Mouse (Mus musculus) erythroblast, embryonic 14.5 days (primary cell): ENCODE measurements around the gene BC048562. TPM values are rescaled to one million over a fixed set of nuclear protein-coding genes. Genes with fewer than 3 reads are reported as not detected.

ENCODE experiments used
- H3K27me3 ChIP-seq: 2 replicates; pipeline ENCODE4 v1.6.1; 2012; ENCODE audit warnings: inconsistent platforms; ENCODE audit not compliant: control insufficient read depth
- H3K36me3 ChIP-seq: 2 replicates; pipeline ENCODE4 v1.6.1; 2012; ENCODE audit warnings: mild to moderate bottlenecking, inconsistent platforms; ENCODE audit not compliant: control insufficient read depth
- H3K4me1 ChIP-seq: 2 replicates; pipeline ENCODE4 v1.6.1; 2012; ENCODE audit warnings: inconsistent platforms; ENCODE audit not compliant: control insufficient read depth
- H3K4me3 ChIP-seq: replicated peaks from 2 replicates; pipeline ENCODE3; 2012; ENCODE audit warnings: moderate library complexity, mild to moderate bottlenecking, inconsistent platforms
- H3K9me3 ChIP-seq: 2 replicates; pipeline ENCODE4 v1.6.1; 2012; ENCODE audit warnings: low read length, inconsistent platforms, mixed read lengths; ENCODE audit not compliant: control insufficient read depth
- GATA1 ChIP-seq: IDR thresholded peaks from 2 replicates; pipeline ENCODE4 v1.6.1; 2012; ENCODE audit warnings: low read length, inconsistent platforms, mixed read lengths
- TAL1 ChIP-seq: IDR thresholded peaks from 3 replicates; pipeline ENCODE4 v1.6.1; 2012; ENCODE audit warnings: low read length, inconsistent platforms, mixed read lengths
- polyA plus RNA-seq: library from polyadenylated mRNA; stranded (reverse); fragments of >175 nt; gene quantifications from 2 replicates; pipeline ENCODE4 v1.2.3, GENCODE M21; 2012

The BC048562 gene
- polyA plus RNA-seq, 1 experiment = not detected

DNA sequence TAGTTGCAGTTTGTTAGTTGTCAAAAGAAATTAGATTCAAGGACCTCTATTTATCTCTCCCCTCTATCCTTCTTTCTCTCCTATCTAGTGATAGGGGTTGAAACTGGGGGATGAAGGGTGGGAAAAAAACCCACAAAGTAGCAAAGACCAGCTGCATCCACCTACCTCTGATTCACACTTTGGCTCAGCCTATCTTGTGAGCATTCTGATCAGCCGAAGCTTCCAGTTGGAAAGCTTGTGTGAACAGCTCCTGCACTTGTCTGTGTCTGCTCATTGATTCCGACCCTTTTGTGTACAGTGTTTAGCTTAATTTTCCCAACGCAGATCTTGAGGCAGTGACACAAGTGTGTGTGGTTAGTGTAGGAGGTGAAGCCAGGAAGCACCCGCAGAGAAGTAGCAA is 17.2 kb downstream of the BC048562 start:
- Histone ChIP-seq H3K27me3 (no peaks in the 10 kb centered on the region), H3K9me3 (peaks cover 2% of the 10 kb centered on the region; the same call in 1 of the 2 replicates), H3K4me1 (peaks cover 75% of the 10 kb centered on the region), H3K4me3 (no peak overlapping the region), H3K36me3 (peaks cover 20% of the 10 kb centered on the region)
- TF ChIP-seq GATA1 (no peak), TAL1 (no peak)

- TF ChIP-seq GATA1 (no peak), TAL1 (no peak)
- Histone ChIP-seq H3K9me3 (peaks cover 2% of the 10 kb centered on the region; the same call in 1 of the 2 replicates), H3K4me1 (peaks cover 65% of the 10 kb centered on the region), H3K36me3 (peaks cover 10% of the 10 kb centered on the region), H3K27me3 (no peaks in the 10 kb centered on the region), H3K4me3 (no peak overlapping the region)
Measured at GRCm38 (mm10) chr9:108454429-108454828, 18.1 kb downstream of the BC048562 start.

- H3K4me1 ChIP-seq = peaks cover 63% of the 10 kb centered on the region
- peaks cover 1% of the 10 kb centered on the region for H3K36me3 ChIP-seq
- H3K27me3 ChIP-seq = no peaks in the 10 kb centered on the region
- H3K9me3 ChIP-seq = peaks cover 8% of the 10 kb centered on the region
- no peak for TF ChIP-seq TAL1
- TF ChIP-seq GATA1 = no peak
- no peak overlapping the region for H3K4me3 ChIP-seq
Measured at GRCm38 (mm10) chr9:108455747-108456571, 19.7 kb downstream of the BC048562 start.

DNA sequence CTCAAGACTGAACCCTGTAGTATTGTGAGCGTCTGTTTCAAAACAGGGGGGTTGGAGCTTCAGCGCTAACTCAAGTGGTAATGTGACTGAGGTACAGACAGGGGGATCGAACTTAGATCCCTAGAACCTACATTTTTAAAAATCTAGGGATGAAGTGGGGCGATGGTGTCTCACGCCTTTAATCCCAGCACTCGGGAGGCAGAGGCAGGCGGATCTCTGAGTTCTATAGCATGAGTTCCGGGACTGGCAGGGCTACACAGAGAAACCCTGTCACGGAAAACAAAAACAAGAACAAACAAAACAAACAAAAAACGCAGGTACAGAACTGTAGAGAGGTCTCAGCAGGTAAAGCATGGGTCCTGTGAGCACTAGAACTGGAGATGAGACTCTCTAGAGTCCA is 20.7 kb downstream of the BC048562 start:
- Histone ChIP-seq H3K4me3 (no peak overlapping the region), H3K36me3 (peaks cover 3% of the 10 kb centered on the region; the same call in 1 of the 2 replicates), H3K4me1 (peaks cover 63% of the 10 kb centered on the region), H3K27me3 (no peaks in the 10 kb centered on the region), H3K9me3 (peaks cover 8% of the 10 kb centered on the region)
- TF ChIP-seq TAL1 = no peak

DNA sequence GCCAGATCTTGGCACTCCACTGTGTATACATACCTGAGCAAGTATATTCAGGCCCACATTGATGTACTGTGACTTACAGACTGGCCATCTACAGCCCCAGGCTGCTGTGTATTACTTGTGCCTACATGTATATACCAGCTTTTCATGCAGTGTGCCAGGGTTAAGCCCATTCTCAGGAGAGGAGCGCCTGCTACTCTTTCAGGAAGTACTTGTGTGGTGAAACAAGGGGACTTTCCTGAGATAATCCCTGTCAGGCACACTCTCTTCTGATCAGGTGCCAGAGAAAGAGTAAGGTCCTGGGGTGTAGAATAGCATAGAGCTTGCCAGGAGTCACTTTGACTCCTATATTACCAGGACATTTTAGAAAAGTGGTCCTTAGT is 23.6 kb downstream of the BC048562 start:
- Histone ChIP-seq H3K36me3 (peaks cover 31% of the 10 kb centered on the region), H3K27me3 (no peaks in the 10 kb centered on the region), H3K4me3 (peak overlapping the region; percentile 82), H3K9me3 (peaks cover 6% of the 10 kb centered on the region), H3K4me1 (peaks cover 44% of the 10 kb centered on the region)
- no peak for TF ChIP-seq GATA1
- TF ChIP-seq TAL1 = no peak

DNA sequence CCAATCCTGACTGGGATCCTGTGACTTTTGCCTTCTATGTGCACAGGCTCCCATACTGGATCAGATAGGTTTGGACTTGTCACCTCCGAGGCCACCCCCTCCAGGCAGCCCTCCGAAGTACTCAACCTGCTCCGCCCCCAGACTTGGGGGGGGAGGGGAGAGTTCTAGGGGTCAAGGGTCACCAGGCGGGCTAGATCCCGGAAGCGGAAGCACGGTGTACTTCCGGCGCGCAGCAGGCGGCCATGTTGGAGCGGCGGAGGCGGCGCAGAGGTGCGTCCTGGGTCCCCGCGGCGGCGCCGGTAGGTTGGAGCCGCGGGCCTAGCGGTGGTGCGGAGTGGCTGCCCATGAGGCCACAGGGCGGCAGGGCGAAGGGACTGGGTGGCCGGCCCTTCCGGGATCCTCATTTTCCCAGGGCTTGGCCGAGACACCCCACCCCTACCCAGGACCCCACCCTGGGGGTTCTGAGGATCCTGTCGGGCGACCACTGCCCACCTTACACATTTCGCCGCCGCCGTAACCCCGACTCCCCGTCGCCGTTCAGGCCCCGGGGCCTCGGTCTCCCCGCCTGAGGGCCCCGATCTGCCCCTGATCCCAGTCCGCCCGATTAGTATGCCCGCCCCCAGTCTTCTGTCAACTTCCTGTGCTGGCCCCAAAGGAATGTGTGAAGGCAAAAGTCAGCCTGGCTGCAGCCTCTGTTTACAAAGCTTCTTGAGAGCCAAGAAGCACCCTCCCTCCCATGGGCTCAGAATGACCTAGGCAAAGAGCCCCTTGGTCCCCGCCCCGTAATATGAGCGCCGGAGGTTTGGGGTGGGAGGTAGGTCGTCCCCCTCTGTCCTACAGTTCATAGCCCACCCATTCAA is 24.3 kb downstream of the BC048562 start, which contains the start of gene Ccdc71:
TSS of gene Ccdc71 (plus strand) at position 209 of the 860 bp plus-strand sequence.
- TF ChIP-seq GATA1 (no peak), TAL1 (no peak)
- H3K4me1 ChIP-seq = peaks cover 41% of the 10 kb centered on the region
- no peaks in the 10 kb centered on the region for H3K27me3 ChIP-seq
- H3K36me3 ChIP-seq = peaks cover 37% of the 10 kb centered on the region
- H3K9me3 ChIP-seq = peaks cover 6% of the 10 kb centered on the region; the same call in 1 of the 2 replicates
- H3K4me3 ChIP-seq = peak within 1 kb of the TSS; percentile 82

DNA sequence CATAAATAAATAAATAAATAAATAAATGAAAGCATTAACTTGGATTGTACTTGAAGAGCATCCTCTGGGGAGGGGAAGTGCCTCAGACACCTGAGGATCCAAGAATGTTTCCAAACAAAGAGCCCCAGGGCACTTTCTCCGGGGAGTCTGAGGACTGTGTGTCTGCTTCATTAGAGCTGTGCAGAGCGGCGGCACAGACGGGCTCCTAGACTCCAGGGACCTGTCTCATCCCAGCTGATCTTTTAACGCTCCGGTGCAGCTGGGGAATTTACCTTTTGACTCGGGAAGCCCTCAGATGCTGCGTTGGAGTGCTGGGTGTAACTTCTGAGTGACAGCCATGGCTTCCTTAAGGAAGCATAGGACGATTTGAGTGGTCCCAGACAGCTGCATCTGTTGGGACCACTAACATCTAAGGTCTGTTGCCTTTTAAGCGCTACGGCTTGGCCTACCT is 24.9 kb downstream of the BC048562 start, which contains the start of gene Klhdc8b:
TSS of gene Klhdc8b (minus strand) at position 401 of the 451 bp plus-strand sequence.
- Histone ChIP-seq H3K36me3 (peaks cover 43% of the 10 kb centered on the region), H3K9me3 (peaks cover 6% of the 10 kb centered on the region; the same call in 1 of the 2 replicates), H3K4me3 (peak within 1 kb of the TSS; percentile 82), H3K4me1 (peaks cover 35% of the 10 kb centered on the region), H3K27me3 (no peaks in the 10 kb centered on the region)
- TF ChIP-seq GATA1 (no peak), TAL1 (no peak)

DNA sequence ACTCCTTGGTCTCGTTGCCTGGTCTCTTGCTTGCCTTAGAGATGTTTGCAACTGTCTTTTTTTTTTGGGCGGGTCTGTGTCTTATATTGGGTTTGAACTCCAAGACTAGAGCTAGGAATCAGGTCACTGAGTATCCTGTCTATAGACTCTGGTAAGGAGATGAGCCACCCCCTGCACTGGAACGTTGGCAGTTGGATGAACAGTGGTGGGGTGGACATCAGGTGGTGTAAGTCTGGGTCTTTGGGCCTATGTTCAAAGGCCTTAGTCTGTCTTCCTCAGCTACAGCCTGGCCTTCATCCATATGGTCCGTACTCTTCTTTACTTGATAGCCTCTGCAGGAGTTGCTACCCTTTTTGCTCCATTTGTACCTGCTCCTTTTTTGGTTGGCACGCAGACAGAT is 25.4 kb downstream of the BC048562 start:
- Histone ChIP-seq H3K36me3 (peaks cover 45% of the 10 kb centered on the region), H3K27me3 (no peaks in the 10 kb centered on the region), H3K4me3 (peak overlapping the region; percentile 82), H3K9me3 (peaks cover 6% of the 10 kb centered on the region; the same call in 1 of the 2 replicates), H3K4me1 (peaks cover 32% of the 10 kb centered on the region)
- TF ChIP-seq GATA1 (no peak), TAL1 (no peak)
